In the genomic region with DNA sequence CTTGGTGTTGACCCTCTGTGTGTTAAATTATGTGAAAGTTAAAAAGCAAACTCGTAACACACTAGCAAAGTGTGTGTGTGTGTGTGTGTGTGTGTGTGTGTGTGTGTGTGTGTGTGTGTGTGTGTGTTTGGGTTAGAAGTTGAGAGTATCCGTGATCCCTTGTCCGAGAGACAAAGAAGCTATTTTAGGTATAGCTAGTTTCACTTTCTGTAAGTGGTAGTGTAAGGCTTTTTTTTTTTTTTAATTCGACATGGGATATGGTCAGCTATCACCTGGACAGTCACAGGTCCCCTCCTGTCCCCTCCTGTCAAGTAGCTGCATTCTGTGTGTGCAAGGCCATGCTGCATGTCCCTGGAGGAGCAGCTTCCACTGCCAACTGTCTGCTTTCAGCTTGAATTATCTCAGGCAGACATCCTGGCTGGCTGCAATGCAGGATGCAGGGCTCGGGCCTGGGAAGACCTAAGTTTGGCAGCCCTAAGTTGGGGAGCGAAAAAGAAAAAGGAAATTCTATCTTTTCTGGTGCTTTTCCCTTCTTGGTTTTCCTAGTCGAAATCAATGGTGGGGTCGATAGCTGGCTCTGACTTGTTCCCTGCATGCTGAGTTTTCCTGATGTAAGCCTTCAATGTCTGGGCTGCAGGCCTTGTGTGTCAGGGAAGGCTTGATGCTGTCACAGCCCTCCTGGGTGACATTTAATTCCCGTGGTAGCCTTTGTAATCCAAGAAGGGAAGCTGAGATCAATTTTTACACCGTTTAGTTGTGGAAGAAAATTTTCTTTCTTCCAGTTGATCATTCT, we compare ENCODE assay signal across 8 mouse cellular contexts.
DNase-seq lines count a peak whose midpoint lies in the region; ATAC-seq and TF ChIP-seq lines count a peak whose summit lies in the region.

No protein-coding gene starts in this region.

- H3K27me3 ChIP-seq in embryonic facial prominence, embryonic 10.5 days (replicated peaks; ENCODE audit: low read depth, poor library complexity, severe bottlenecking) = no peaks in the 10 kb centered on the region
- no peaks in the 10 kb centered on the region for H3K27me3 ChIP-seq in heart, embryonic 14.5 days (ENCODE audit: control insufficient read depth, insufficient read depth, low read length)
- H3K27me3 ChIP-seq in neural tube, embryonic 14.5 days (ENCODE audit: control insufficient read depth, insufficient read depth, low read length) = no peaks in the 10 kb centered on the region; the same call in 1 of the 2 replicates
- H3K27me3 ChIP-seq in thymus, adult 2 months (ENCODE audit: control insufficient read depth, insufficient read depth, low read length) = no peaks in the 10 kb centered on the region

- WGBS in embryonic facial prominence, embryonic 10.5 days = 67% methylated on average over 10 of the region's 10 CpGs
- WGBS in heart, embryonic 14.5 days = 23% methylated on average over 10 of the region's 10 CpGs
- 51% methylated on average over 10 of the region's 10 CpGs for WGBS in neural tube, embryonic 14.5 days
- WGBS in thymus, adult 2 months = 61% methylated on average over 10 of the region's 10 CpGs

- no peaks in the 10 kb centered on the region for H3K9me3 ChIP-seq in embryonic facial prominence, embryonic 10.5 days
- H3K9me3 ChIP-seq in heart, embryonic 14.5 days (ENCODE audit: control insufficient read depth, low read length) = no peaks in the 10 kb centered on the region
- H3K9me3 ChIP-seq in neural tube, embryonic 14.5 days (ENCODE audit: control insufficient read depth, low read length) = no peaks in the 10 kb centered on the region

- peak; percentile 51 for DNase-seq in 3134 (ENCODE audit: extremely low read depth, insufficient read length, low spot score)
- DNase-seq in MN1 (ENCODE audit: low spot score) = peak; percentile 12
- no peak for DNase-seq in embryonic facial prominence, embryonic 10.5 days (ENCODE audit: low spot score)
- peak; percentile 54 for DNase-seq in kidney, postnatal 14 days
- no peak for DNase-seq in right cerebral cortex, postnatal 10 days (ENCODE audit: low spot score in 2 of 2)
- no peak for DNase-seq in thymus, adult 2 months

- peak overlapping the region; percentile 65 for H3K4me2 ChIP-seq in heart, embryonic 14.5 days (ENCODE audit: low read length)
- H3K4me2 ChIP-seq in neural tube, embryonic 14.5 days (ENCODE audit: low read depth, low read length) = no peak overlapping the region; the same call in 1 of the 2 replicates

- H3K36me3 ChIP-seq in embryonic facial prominence, embryonic 10.5 days (replicated peaks) = no peaks in the 10 kb centered on the region
- H3K36me3 ChIP-seq in heart, embryonic 14.5 days (ENCODE audit: control insufficient read depth, insufficient read depth, low read length) = no peaks in the 10 kb centered on the region
- no peaks in the 10 kb centered on the region for H3K36me3 ChIP-seq in neural tube, embryonic 14.5 days (ENCODE audit: control insufficient read depth, insufficient read depth, low read length)
- no peaks in the 10 kb centered on the region for H3K36me3 ChIP-seq in thymus, adult 2 months (ENCODE audit: control insufficient read depth, insufficient read depth, low read length)

- H3K27ac ChIP-seq in embryonic facial prominence, embryonic 10.5 days (replicated peaks) = 0 out of 2 replicates have a peak overlapping the region, but pooled peaks have one; percentile 4
- peak overlapping the region; percentile 90 to 94 for H3K27ac ChIP-seq in heart, embryonic 14.5 days (replicated peaks in 1 of 2; ENCODE audit: control insufficient read depth in 1 of 2, insufficient read depth in 1 of 2, low read depth in 2 of 2, low read length in 2 of 2)
- H3K27ac ChIP-seq in neural tube, embryonic 14.5 days (ENCODE audit: low read depth, low read length) = peak overlapping the region; percentile 69
- H3K27ac ChIP-seq in thymus, adult 2 months (ENCODE audit: control insufficient read depth, insufficient read depth, low read length) = no peak overlapping the region; the same call in 1 of the 2 replicates

- H3K9ac ChIP-seq in heart, embryonic 14.5 days (ENCODE audit: low read length) = peak overlapping the region; percentile 65
- no peak overlapping the region for H3K9ac ChIP-seq in neural tube, embryonic 14.5 days (replicated peaks; ENCODE audit: low read depth, low read length)

- H3K4me3 ChIP-seq in embryonic facial prominence, embryonic 10.5 days = no peak overlapping the region
- H3K4me3 ChIP-seq in heart, embryonic 14.5 days (ENCODE audit: control insufficient read depth in 1 of 2, insufficient read depth in 1 of 2, low read depth in 1 of 2, low read length in 2 of 2) = peak overlapping the region; percentile 23 to 36; a peak in 3 of 4 replicates
- no peak overlapping the region for H3K4me3 ChIP-seq in neural tube, embryonic 14.5 days (ENCODE audit: low read depth, low read length)
- no peak overlapping the region for H3K4me3 ChIP-seq in thymus, adult 2 months (ENCODE audit: control insufficient read depth, insufficient read depth, low read length)

- H3K4me1 ChIP-seq in embryonic facial prominence, embryonic 10.5 days = peaks cover 14% of the 10 kb centered on the region
- peaks cover 9 to 48% of the 10 kb centered on the region in 2 experiments for H3K4me1 ChIP-seq in heart, embryonic 14.5 days (ENCODE audit: control insufficient read depth in 2 of 2, insufficient read depth in 2 of 2, low read length in 2 of 2)
- peaks cover 8% of the 10 kb centered on the region; the same call in 1 of the 2 replicates for H3K4me1 ChIP-seq in neural tube, embryonic 14.5 days (ENCODE audit: control insufficient read depth, insufficient read depth, low read length)
- H3K4me1 ChIP-seq in thymus, adult 2 months (replicated peaks; ENCODE audit: control insufficient read depth, insufficient read depth, low read length) = peaks cover 5% of the 10 kb centered on the region; the same call in 1 of the 2 replicates

- TF ChIP-seq CTCF in thymus, adult 2 months (IDR thresholded peaks at IDR 0.05; ENCODE audit: borderline replicate concordance, control insufficient read depth, extremely low read depth, insufficient read depth, low read length, poor library complexity) = no peak

- TF ChIP-seq POLR2A in thymus, adult 2 months (IDR thresholded peaks at IDR 0.05; ENCODE audit: control insufficient read depth, extremely low read depth, insufficient read depth, low read length, poor library complexity) = no peak

- ATAC-seq in heart, embryonic 14.5 days (ENCODE audit: insufficient number of reproducible peaks, insufficient read depth, low FRiP score, low read depth) = peak; percentile 69
- no peak for ATAC-seq in neural tube, embryonic 14.5 days (ENCODE audit: low read depth)

Comparison
In these comparisons a context has a peak if more than half of its experiments do, and no peak if none do; other contexts are left out.
1. DNase-seq: peak in 3134 (single experiment), MN1 (single experiment) and kidney, postnatal 14 days (single experiment); none in embryonic facial prominence, embryonic 10.5 days (single experiment), right cerebral cortex, postnatal 10 days (0 of 2) and thymus, adult 2 months (single experiment).
2. H3K4me3 ChIP-seq: peak in heart, embryonic 14.5 days (2 of 2); none in embryonic facial prominence, embryonic 10.5 days (single experiment), neural tube, embryonic 14.5 days (single experiment) and thymus, adult 2 months (single experiment).